25 mouse cellular contexts compared by ENCODE assay signal in the genomic region with DNA sequence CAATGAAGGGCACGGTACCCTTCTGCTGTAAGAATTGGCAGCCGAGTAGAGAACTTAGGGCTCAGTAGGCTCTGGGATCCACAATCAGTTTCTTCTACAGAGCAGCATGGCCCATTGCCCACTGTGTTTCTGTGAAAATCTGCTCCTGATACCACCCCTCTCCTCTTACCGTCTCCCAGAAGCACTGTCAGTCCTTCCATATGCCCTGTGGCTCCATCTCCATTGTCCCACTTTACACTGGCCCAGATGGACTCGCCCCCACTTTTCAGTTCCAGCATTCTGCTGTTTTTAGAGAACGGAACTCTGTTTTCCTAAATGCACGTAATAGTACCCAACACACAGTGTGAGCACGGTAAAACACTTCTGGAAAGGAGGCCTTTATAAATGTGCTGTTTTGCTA.
DNase-seq lines count a peak whose midpoint lies in the region; ATAC-seq and TF ChIP-seq lines count a peak whose summit lies in the region.
"Had no signal": no experiment of that assay in that cellular context is flagged by ENCODE, and none has a peak within 500 bp of the region (broad histone marks: within the 10 kb centered on the region; RNA-seq: fewer than 3 reads in every experiment).

No protein-coding gene starts in this region.

- H3K4me2 ChIP-seq in midbrain, embryonic 14.5 days (ENCODE audit: low read length) = no peak overlapping the region
- H3K4me2 ChIP-seq: embryonic facial prominence, embryonic 15.5 days; heart, embryonic 13.5 days; hindbrain, embryonic 14.5 days; intestine, embryonic 15.5 days; kidney, embryonic 15.5 days; limb, embryonic 12.5 days; liver, embryonic 12.5 days; neural tube, embryonic 15.5 days; stomach, embryonic 15.5 days had no signal

- no peaks in the 10 kb centered on the region for H3K9me3 ChIP-seq in midbrain, embryonic 14.5 days (ENCODE audit: control insufficient read depth, low read length)
- H3K9me3 ChIP-seq: embryonic facial prominence, embryonic 15.5 days; heart, embryonic 13.5 days; intestine, embryonic 15.5 days; kidney, embryonic 15.5 days; limb, embryonic 12.5 days; liver, embryonic 12.5 days; neural tube, embryonic 15.5 days; stomach, embryonic 15.5 days had no signal

- no peaks in the 10 kb centered on the region for H3K27me3 ChIP-seq in midbrain, embryonic 14.5 days (ENCODE audit: control insufficient read depth, insufficient read depth, low read length)
- H3K27me3 ChIP-seq: embryonic facial prominence, embryonic 15.5 days; heart, embryonic 13.5 days; intestine, embryonic 15.5 days; kidney, embryonic 15.5 days; limb, embryonic 12.5 days; liver, embryonic 12.5 days; neural tube, embryonic 15.5 days; stomach, embryonic 15.5 days had no signal

- ATAC-seq in midbrain, embryonic 14.5 days (ENCODE audit: low FRiP score, low TSS enrichment) = no peak
- ATAC-seq: intestine, embryonic 15.5 days; liver, embryonic 12.5 days; midbrain, embryonic 16.5 days had no signal

- TF ChIP-seq CTCF in brain, embryonic 14.5 days (IDR thresholded peaks at IDR 0.05; ENCODE audit: borderline replicate concordance, extremely low read depth, insufficient read depth, insufficient read length) = no peak

- peak; percentile 43 for DNase-seq in layer of hippocampus, adult 11-12 months (ENCODE audit: low spot score)
- no peak for DNase-seq in layer of hippocampus, adult 9-10 months (ENCODE audit: low spot score)
- DNase-seq in brain, embryonic 14.5 days (ENCODE audit: low read depth) = peak; percentile 64
- peak; percentile 38 to 45 for DNase-seq in layer of hippocampus, adult 8-10 months (ENCODE audit: low spot score in 2 of 2)
- peak; percentile 57 to 61 for DNase-seq in right cerebral cortex, adult 2 months (ENCODE audit: low spot score in 2 of 2)
- no peak for DNase-seq in retina, postnatal 1 day
- DNase-seq in midbrain, embryonic 14.5 days = no peak
- no peak for DNase-seq in ovary, postnatal 14 days (ENCODE audit: low spot score)
- DNase-seq: adrenal gland, adult 2 months; cerebellum, adult 18-20 months; cerebellum, postnatal 25 days; gastrocnemius, adult 2 months; kidney, postnatal 4 days; lung, adult 2 months; thymus, adult 2 months had no signal

- 88% methylated on average over 7 of the region's 7 CpGs for WGBS in midbrain, embryonic 14.5 days

- H3K36me3 ChIP-seq in midbrain, embryonic 14.5 days (ENCODE audit: control insufficient read depth, insufficient read depth, low read length) = no peaks in the 10 kb centered on the region
- H3K36me3 ChIP-seq: embryonic facial prominence, embryonic 15.5 days; heart, embryonic 13.5 days; intestine, embryonic 15.5 days; kidney, embryonic 15.5 days; limb, embryonic 12.5 days; liver, embryonic 12.5 days; neural tube, embryonic 15.5 days; stomach, embryonic 15.5 days had no signal

- no peaks in the 10 kb centered on the region for H3K4me1 ChIP-seq in midbrain, embryonic 14.5 days (ENCODE audit: control insufficient read depth, insufficient read depth, low read length)
- H3K4me1 ChIP-seq: embryonic facial prominence, embryonic 15.5 days; heart, embryonic 13.5 days; intestine, embryonic 15.5 days; kidney, embryonic 15.5 days; liver, embryonic 12.5 days; stomach, embryonic 15.5 days had no signal

- no peak overlapping the region for H3K9ac ChIP-seq in midbrain, embryonic 14.5 days (replicated peaks; ENCODE audit: low read length)
- H3K9ac ChIP-seq: embryonic facial prominence, embryonic 15.5 days; heart, embryonic 13.5 days; hindbrain, embryonic 14.5 days; intestine, embryonic 15.5 days; kidney, embryonic 15.5 days; limb, embryonic 12.5 days; liver, embryonic 12.5 days; neural tube, embryonic 15.5 days; stomach, embryonic 15.5 days had no signal

- no peak overlapping the region for H3K27ac ChIP-seq in midbrain, embryonic 14.5 days (replicated peaks; ENCODE audit: low read depth, low read length)
- H3K27ac ChIP-seq: embryonic facial prominence, embryonic 15.5 days; gastrocnemius, adult 2 months; heart, embryonic 13.5 days; hindbrain, embryonic 14.5 days; intestine, embryonic 15.5 days; kidney, embryonic 15.5 days; limb, embryonic 12.5 days; liver, embryonic 12.5 days; neural tube, embryonic 15.5 days; stomach, embryonic 15.5 days had no signal

- no peak overlapping the region for H3K4me3 ChIP-seq in midbrain, embryonic 14.5 days (replicated peaks; ENCODE audit: low read depth, low read length)
- H3K4me3 ChIP-seq: embryonic facial prominence, embryonic 15.5 days; gastrocnemius, adult 2 months; heart, embryonic 13.5 days; intestine, embryonic 15.5 days; kidney, embryonic 15.5 days; limb, embryonic 12.5 days; liver, embryonic 12.5 days; neural tube, embryonic 15.5 days; stomach, embryonic 15.5 days had no signal

- TF ChIP-seq POLR2A in brain, embryonic 14.5 days (IDR thresholded peaks at IDR 0.05; ENCODE audit: borderline replicate concordance, extremely low read depth, insufficient read depth, insufficient read length, poor library complexity, severe bottlenecking) = no peak

Comparison
In these comparisons a context has a peak if more than half of its experiments do, and no peak if none do; other contexts are left out.
1. DNase-seq: peak in layer of hippocampus, adult 11-12 months (single experiment), brain, embryonic 14.5 days (single experiment), layer of hippocampus, adult 8-10 months (2 of 2) and right cerebral cortex, adult 2 months (2 of 2); none in layer of hippocampus, adult 9-10 months (single experiment), retina, postnatal 1 day (single experiment), midbrain, embryonic 14.5 days (single experiment) and ovary, postnatal 14 days (single experiment).